Mouse (Mus musculus): ENCODE measurements at regions not wholly inside any gene's neighbourhood (a gene's known extent, or its start where the extent isn't known, plus 50 kb on each side); places are given as distances from the start of the nearest gene placed in this dataset.

DNA sequence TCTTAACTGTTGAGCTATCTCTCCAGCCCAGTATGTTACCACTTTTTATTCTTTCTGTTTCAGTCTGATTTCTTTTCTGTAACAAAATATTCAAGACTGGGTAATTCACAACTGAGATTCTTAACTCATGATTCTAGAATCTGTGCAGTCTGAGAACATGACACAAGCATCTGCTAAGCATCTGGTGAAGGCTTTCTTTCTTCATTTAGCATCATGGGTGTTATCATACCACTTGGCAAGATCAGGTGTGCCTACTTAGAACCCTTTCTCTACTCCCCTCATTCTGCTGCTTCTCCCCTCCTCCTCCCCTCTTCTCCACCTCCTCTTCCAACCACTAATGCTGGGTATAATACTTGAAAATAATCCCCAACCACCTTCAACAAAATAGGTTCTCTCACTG lies 62.1 kb upstream of the Pfn2 start:
- no peak for DNase-seq (ENCODE audit: low spot score in 2 of 2)

DNA sequence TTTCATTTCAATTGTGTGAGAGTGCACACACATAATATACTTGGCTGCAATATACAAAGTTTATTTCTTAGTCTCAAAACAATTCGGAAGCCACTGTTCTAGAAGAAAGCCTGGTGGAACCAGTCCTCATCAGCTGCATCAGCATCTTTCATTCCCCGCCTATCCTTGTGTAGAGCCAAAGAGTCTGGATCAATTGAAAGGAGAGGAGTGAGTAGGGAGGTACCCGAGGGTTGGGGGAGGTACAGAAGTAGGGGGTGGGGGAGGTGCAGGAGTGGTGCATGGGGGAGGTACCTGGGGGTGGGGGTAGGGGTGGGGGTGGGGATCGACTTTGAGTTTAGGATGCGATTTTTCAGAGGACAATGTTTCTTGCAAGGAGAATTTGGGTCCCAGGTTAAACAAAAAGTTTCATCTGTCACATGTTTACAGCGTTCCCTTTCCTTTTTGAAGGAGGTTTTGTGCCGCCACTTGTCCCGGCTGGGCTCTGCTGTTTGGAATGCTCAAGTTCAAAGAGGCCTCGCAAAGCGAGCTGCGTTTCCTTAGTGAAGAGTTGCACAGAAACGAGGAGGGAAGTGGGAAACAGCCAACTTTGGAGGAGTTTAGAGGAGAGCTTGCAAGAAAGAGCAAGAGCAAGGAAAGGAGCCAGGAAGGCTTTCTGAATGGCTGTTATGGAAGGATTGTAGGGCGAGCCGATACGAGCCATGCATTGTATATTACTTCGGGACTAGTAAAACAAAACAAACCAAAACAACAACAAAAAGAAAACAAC lies 64.1 kb upstream of the Pfn2 start:
- DNase-seq (ENCODE audit: low spot score in 2 of 2) = peak; percentile 30 to 50

DNA sequence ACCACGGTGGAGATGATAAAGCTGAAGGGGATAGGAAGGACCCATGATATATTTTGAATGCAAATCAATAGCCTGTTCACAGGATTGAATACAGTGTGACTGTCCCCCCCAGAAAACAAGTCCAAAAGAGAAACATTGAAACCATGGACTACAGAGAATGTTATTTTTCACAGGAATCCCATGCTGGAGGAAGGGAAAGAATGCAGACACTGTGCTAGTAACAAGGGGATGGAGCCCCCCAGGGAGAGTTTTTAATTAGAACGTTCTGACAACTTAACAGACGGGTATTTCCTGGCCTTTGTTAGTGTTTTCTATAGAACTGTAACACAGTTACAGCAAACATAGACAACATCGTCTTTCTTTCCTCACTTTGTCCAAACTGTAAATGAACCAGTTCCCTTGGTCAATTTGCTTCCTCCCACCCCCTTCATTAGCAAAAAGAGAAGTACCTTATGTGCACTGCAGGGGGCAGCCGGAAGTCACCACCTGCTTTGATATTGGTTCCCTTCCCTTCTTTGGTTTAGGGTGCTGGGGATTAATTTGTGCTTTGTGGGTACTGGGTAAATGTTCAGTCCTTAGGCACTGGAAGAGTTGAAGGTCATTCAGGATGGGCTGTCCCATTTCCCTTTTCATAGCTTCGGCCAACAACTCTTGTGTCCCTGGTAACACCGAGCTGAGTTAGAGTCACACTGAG lies 64.9 kb upstream of the Pfn2 start:
- no peak for DNase-seq (ENCODE audit: low spot score in 2 of 2)

DNA sequence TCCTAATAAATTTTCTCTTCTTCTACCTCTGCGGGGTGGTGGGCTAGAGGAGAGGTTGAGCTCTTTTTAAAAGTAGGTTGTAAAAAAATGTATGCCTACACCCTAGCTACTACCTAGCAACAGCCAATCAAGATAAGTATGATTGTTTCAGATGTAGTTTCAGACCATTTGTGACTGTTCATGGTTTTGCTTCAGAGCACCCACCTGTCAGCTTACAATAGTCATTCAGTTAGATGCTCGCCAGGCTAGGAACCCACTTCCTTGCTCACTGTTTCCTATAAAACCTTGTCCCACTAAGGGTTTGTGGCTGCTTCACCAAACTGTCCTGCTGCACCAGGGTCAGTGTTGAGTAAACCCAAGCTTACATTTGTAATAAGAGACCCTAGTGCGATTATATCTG lies 66.8 kb upstream of the Pfn2 start:
- no peak for DNase-seq (ENCODE audit: low spot score in 2 of 2)

DNA sequence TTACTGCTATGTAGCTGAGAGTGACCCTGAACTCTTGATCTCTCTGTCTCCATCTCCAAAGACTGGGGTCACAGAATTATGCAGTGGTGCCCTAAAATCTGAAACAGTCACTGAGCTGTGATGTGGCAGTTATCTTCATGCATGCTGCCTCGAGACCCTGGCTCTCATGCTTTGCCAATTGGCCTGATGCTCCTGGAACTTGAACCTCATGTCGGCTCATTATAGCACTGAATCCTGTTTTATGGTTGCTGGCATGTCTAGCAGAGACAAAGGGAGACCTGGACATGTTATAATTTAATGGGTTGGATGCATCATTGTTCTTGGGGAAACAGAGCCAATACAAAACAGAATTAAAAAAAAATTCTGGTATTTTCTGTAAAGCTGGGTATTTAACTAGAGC lies 71.0 kb upstream of the Pfn2 start:
- no peak for DNase-seq (ENCODE audit: low spot score in 2 of 2)

DNA sequence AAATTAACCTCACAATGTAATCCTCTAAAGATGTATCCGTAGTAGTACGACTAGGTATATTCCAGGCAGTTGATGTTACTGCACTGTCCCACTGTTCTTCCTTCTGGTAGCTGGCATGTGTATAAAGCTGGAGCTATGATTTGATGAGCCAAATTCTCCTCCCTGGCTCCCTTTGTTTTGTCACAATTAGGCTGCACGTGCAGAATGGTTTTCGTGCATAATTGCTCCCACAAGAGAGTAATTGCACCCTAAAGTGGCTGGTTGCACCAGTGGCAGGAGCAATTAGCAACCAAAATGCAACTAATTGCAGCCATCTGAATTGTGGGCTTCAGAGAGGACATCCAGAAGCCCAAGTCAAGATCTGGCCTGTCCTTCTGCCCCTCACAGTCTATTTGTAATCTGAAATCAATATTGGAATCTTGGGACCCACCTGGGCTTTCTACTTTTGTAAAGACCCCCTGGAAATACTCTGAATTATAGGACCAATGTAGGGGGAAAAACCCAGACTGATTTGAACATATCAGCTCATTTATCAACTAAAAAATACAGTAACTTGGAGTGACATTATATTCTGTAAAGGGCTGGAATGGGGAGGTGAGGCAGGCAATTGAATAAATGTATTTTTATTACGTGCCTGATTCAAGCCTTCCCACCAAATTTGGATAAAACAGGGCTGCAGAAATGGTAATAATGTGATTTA lies 71.7 kb upstream of the Pfn2 start:
- peak in 1 of 2 experiments; percentile 24 for DNase-seq (ENCODE audit: low spot score in 2 of 2)

DNA sequence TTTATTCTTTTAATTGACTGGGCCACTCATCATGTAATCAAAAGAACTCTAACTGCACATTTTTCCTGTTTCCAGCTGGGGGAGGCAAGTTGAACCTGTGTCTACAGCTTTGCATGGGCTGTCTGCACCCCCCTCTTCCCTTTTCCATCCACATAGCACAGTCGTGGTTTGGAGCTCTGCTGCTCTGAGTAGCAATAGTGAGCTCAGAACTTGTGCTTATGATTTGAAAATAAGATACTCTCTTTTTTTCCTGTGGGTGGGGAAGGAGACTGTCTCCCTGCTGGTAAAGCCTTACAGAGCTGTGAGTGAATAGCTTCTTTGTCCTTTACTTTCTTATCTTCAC lies 72.2 kb upstream of the Pfn2 start:
- no peak for DNase-seq (ENCODE audit: low spot score in 2 of 2)

DNA sequence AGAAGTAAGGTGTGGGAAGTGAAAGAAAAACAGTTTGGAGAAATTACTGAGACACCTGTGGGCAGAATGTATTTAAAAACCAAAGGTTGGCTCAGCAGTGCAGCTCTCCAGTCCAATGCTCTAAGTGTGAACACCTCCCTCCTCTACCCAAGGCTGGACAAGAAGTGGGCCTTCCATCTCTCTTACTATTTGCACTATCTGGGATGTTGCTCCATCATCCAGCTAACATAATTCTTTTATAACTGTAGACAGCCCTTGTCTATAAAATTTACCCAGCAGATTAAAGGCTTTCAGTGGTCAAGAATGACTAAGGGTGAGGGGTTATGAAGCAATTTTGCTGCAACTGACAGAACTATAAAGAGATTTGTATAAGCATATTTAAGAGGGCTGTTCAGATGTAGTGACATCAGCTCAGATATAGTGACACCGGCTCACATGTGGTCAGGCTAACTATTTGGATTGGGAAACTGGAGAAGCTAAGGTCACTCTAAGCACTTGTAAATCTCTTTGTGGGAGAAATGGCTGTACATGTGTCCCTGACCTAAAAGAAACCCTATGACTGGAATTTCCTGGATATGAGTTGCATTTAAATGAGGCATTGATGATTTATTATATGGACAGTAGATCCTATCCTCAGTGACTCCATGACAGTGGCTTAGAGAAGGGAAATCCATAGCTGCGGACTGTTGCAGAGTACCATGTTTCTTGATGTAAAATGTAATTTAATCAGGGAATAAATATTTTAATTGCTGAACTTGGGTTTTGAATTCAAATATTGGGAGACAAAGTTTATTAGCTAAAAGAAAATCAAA lies 73.4 kb upstream of the Pfn2 start:
- DNase-seq (ENCODE audit: low spot score in 2 of 2) = no peak

DNA sequence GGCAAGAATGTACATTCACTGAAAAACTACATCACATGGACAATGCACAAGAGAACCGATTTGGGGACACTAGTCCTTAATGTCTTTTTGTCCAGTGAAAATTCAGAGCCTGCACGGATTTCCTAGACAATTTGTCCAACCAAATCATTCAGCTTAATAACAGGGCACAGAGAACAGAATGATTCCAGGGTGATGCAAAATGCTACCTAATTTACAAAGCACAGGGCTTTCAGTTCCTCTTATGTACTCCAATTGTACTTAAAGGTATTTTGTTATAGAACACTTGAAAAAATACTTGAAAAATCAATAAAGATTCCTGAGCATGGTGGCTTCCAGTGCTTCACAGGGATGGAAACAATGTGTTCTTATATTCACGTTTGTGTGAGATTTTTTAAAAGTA lies 75.2 kb upstream of the Pfn2 start:
- DNase-seq (ENCODE audit: low spot score in 2 of 2) = no peak

DNA sequence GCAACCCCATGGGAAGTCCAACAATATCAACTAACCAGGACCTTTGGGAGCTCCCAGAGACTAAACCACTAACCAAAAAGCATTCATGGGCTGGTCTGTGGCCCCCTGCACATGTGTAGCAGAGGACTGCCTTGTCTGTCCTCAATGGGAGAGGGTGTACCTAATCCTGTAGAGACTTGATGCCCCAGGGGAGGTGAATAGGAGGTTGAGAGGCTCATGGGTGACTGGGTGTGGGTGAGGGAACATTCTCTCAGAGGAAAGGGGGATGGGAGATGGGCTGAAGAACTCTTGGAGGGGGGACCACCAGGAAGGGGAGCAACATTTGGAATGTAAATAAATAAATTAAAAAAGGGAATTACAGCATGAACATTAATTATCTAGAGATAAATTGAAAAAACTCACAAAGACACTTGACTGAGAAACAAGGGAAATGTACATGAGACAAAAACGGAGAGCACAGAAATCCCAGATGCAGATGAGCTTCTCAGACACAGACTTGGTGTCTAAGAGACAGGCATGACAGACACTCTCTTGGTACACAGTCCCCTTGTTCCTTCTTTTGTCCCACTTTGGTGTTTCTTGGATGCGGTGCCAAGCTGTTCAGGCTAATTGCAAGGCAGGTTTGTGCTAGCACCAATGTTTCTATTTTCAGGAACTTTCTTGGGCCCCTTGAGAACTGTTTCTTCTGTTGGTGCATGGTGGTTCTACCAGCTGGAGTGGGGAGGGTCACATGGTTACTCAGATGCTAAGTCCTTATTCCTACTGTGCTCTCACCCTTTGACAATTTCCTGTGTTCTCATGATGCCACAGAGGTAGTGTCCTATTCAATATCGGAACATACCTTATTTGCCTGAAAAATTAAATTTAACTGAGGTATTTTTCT lies 85.0 kb upstream of the Pfn2 start:
- no peak for DNase-seq (ENCODE audit: low spot score in 2 of 2)

DNA sequence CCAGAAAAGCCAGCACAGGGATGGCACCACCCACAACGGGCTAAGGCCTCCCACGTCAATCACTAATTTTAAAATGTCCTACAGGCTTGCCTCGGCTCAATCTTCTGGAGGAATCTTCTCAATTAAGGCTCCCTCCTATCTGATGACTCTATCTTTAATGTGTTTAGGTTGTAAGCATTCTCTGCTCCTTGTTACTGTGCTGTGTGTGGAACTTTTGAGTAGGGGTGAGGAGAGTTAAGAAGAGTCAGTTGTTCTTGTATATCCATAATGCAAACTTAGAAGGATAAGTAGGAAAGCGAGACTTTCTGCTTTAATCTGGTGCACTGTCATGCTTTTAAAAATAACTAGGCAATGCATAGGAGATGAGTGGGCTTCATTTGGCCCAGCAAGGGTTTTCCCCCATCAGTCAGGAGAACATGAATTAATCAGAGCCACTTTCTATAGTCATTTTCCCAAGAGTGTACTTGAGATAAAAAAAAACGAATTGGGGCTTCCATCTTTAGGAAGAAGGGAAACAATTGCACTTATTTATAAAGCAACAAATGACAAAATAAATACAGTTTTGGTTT lies 87.2 kb upstream of the Pfn2 start:
- no peak for DNase-seq (ENCODE audit: low spot score in 2 of 2)

DNA sequence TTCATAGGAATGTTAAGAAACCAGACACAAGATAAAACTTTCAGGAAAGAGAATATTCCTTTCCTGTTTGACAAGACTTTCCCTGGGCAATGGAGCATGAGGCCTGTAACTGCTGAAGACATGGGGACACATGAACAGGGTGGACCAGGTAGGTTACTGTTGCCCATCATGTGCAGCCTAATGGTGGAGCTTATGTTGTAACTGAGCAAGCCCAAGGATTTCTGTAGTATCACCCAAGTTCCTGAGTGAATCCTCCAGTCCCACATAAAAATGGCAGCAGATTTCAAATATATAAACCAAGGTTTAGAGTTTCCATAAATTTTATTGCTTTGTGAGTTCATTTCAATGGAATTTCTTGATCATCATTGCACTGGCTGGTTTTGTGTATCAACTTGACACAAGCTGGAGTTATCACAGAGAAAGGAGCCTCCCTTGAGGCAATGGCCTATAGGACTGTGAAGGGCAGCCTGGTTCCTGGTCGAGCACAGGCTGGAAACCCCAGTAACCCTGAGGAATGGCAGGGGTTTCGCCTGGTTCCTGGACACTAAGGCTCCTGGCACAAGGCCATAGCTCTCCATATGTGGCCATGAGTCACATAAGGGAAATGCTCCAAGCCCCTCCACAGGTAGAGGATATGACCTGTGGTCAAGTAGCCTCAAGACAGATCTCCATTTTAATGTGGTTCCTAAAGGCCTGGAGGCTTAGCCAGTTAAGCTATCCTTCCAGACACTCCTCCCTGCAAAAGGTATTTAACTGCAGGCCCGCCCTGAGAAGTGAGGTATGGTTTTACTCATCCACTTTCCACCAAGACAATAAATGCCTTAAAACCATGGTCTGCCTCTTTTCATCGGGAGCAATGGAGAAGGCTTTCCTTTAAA lies 92.9 kb upstream of the Pfn2 start:
- no peak for DNase-seq (ENCODE audit: low spot score in 2 of 2)

DNA sequence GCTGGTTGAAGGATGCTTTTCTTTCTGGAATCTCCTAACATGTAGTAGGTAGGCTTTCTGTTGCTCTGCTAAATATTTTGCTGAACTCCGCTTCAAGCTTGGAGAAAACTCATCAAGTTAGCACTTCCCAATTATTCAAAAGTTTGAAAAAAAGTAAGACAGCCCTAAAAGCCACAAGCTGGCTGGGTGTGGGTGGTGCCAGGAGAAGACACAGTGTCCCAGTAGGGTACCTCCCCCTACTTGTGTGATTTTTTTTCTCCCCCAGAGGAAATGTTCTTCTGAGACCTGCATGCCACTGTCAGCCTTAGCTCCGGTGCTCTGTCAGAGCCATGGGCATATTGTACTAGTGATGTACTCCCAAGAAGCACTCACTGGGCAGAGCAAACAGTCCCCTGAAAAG lies 96.8 kb upstream of the Pfn2 start:
- no peak for DNase-seq (ENCODE audit: low spot score in 2 of 2)

DNA sequence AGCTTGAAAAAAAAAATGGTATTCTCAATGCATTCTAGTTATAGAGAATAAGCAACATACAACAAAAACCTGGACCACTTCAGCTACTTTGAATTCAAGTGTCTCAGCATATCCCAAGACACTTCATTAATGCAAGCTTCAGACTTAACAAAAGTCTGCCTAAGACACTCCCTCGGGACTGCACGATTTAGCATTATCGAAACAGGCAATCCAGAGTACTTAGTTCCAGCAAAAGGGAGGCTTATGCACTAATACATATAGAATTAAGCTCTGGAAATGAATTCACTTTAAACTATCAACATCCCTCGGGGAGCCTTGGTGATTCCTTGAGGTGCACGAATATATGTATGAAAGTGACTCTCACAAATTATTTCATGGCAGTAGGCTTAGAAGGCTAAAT lies 97.9 kb upstream of the Pfn2 start:
- no peak for DNase-seq (ENCODE audit: low spot score in 2 of 2)

DNA sequence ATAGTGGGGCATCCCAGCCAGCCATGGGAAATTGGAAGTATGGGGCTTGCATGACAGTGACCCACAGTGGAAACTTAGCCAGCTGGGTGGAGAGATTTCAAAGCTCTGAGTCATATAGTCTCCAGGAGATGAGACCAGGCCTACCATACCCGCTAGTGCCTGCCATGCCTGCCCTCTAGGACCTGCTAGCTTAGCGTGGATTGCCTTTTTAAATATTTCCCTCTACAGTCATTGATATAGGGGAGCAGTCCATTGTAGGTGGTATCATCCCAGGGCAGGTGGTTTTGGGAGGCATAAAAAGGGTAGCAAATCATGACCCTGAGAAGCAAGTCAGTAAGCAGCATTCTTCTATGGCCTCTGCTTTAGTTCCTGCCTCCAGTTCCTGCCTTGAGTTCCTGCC lies 99.5 kb upstream of the Pfn2 start:
- no peak for DNase-seq (ENCODE audit: low spot score in 2 of 2)

DNA sequence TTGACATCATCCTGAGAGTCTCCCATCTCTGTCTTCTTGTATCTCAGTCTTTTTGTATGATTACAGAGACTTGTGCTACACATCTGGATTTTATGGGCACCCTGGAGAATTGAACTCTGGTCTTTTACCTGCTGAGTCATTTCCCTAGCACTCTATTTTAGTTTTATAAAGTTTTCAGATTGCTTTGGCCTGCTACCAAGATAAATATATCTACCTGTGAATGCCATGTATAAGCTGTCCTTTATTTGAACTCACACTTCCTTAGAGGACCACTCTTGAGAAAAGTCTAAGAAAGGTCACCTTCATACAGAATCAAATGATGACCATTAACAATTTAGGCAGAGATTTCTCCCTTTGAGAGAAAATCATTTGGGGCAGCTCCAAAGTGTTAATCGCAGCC lies 100.8 kb upstream of the Pfn2 start:
- no peak for DNase-seq (ENCODE audit: low spot score in 2 of 2)

DNA sequence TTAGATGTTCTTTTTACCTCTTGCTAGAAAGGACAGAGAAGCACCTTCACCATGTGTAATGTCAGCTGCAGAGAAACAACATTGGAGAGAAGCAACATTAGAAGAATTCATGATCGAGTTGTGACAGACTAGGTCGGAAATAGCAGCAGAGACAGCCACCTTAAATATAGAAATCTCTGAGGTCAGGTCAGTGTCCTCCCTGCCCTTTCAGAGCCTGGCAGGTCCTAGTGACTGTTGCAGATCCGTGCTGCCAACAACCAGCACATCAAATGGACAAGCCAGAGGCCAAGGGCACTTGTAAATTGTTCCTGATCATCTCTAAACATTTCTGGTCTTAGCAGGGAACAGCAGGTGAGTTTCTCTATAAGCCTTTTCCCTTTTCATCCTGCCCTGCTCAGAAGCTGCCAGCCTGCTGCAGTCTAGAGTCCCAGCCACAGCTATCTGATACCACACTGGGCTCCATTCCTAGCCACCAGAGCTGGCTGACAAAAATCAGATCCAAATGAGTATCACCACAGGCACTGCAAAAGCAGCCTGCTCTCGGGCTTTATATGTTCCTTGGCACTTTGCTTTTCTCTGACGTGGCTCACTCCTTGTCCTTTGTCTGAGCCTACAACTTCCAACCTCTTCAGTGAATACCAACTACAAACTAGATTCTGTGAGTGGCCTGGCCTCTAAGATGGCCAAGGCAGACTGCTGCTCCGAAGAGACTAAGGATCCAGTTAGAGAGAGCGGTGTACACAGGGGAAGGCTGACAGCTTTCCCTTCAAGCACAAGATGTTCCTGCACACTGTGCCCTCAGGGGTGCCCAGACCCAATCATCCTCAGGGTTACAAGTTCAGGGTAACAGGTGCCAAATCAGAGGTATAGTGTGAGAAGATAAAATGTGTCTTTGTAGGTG lies 102.8 kb upstream of the Pfn2 start:
- peak; percentile 14 to 26 for DNase-seq (ENCODE audit: low spot score in 2 of 2)

DNA sequence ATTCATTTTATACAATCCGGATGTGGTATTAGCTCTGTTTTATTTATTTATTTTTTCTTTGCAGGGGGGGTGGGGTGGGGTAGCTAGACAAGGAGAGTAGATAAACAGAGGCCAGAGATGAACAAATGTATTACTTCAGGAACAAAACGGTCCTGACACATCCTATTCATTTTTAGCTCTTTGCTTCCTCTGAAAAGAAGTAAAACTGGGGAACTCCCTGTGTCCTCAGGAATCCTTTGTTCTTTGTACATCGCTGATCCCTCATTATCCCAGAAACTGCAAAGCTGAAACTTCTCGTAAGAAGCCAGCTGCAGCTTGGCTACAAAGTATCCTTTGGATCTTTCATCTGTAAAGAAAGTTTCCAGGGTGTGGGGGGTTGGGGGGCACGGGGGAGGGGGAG lies 103.6 kb upstream of the Pfn2 start:
- no peak for DNase-seq (ENCODE audit: low spot score in 2 of 2)

DNA sequence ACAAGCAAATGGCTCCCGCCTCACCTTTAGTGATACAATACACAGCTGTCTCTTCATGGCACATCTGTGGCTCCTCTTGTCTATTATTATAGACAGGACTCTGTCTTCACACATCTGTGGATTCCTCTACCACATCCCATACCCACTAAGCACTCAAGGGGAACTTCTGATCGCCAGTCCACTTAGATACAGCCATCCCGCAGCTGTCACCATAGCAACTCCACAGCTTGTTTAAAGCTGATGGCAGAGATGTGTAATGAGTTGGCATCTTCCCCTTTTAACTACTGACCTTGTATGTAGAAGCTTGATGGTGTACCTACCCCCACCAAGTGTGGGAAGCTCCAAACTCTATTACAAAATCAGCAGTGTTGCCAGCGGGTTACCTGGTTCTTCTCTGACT lies 109.5 kb upstream of the Pfn2 start:
- DNase-seq (ENCODE audit: low spot score in 2 of 2) = no peak
